Mouse (Mus musculus): Measurements from ENCODE around the gene Ubac2.

Ubac2 gene

DNA sequence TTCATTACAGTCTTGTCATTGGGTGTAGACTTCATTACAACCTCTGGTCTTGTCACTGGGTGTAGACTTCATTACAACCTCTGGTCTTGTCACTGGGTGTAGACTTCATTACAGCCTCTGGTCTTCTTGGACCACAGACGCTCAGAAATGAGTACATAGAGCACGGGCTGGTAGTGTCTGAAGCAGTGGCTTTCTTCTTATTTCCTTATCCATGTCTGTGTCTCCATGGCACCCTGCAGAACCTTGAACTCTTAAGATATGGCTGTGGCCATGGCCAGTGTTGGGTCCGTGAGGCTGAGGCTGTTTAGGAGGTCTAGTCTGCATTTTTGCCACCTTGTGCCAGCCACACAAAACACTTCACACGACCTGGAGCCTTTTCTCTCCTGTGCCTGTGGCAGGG, 129.8 kb downstream of the Ubac2 start:
- DNase-seq (ENCODE audit: low spot score in 2 of 2): no peak

GRCm38 (mm10) chr14:122009502-122009901, 131.1 kb downstream of the Ubac2 start:
- peak in 1 of 2 experiments; percentile 23 for DNase-seq (ENCODE audit: low spot score in 2 of 2)

DNA sequence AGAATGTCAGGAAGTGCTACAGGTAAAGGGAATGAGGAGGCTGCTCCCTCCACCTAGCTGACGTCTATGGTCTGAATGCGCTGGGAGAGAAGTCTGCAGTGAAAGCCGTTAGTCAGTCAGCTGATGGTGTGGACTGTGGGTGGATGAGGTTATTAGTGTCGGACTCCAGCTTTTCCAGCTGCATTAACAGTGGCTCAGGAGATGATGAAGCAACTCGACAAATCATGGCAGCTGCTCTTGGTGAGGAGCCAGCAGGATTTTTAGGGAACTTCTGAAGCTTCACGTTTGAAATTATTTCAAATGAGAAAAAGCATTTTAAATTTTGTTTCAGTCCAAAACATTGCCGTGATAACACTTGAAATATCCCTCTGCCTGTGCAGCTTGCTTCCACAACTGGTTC, 131.9 kb downstream of the Ubac2 start:
- DNase-seq (ENCODE audit: low spot score in 2 of 2): no peak

GRCm38 (mm10) chr14:122011768-122012167, 133.3 kb downstream of the Ubac2 start:
- no peak for DNase-seq (ENCODE audit: low spot score in 2 of 2)

- DNase-seq (ENCODE audit: low spot score in 2 of 2): no peak
Observed at GRCm38 (mm10) chr14:122012193-122012592, 133.8 kb downstream of the Ubac2 start.

- DNase-seq (ENCODE audit: low spot score in 2 of 2): no peak
Observed at GRCm38 (mm10) chr14:122012814-122013213, 134.4 kb downstream of the Ubac2 start.

GRCm38 (mm10) chr14:122013417-122013951, 135.1 kb downstream of the Ubac2 start:
- DNase-seq (ENCODE audit: low spot score in 2 of 2): no peak

GRCm38 (mm10) chr14:122017958-122018357, 139.5 kb downstream of the Ubac2 start:
- DNase-seq (ENCODE audit: low spot score in 2 of 2): no peak

GRCm38 (mm10) chr14:122019389-122019788, 141.0 kb downstream of the Ubac2 start:
- DNase-seq (ENCODE audit: low spot score in 2 of 2): no peak

GRCm38 (mm10) chr14:122020567-122020966, 142.1 kb downstream of the Ubac2 start:
- DNase-seq (ENCODE audit: low spot score in 2 of 2): no peak

GRCm38 (mm10) chr14:122023054-122023453, 144.6 kb downstream of the Ubac2 start:
- DNase-seq (ENCODE audit: low spot score in 2 of 2): no peak

DNA sequence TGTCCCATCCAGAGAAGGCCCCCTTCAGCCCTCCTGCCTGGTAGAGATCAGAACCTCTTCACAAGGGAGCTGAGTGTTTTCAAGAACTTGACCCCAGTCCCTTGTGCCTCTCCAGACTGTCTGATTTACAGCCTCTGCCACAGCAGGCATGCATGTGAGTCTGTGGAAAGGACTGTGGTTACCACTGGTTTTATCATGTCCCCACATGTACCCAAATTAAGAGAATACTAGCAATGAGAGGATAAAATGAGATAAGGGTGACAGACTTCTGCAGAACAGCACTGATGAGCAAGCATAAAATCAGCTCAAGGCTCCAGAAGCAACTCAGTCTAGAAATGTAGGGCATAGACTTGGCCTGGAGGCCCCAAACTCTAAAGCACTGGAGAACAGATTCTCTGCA, 145.5 kb downstream of the Ubac2 start:
- no peak for DNase-seq (ENCODE audit: low spot score in 2 of 2)

DNA sequence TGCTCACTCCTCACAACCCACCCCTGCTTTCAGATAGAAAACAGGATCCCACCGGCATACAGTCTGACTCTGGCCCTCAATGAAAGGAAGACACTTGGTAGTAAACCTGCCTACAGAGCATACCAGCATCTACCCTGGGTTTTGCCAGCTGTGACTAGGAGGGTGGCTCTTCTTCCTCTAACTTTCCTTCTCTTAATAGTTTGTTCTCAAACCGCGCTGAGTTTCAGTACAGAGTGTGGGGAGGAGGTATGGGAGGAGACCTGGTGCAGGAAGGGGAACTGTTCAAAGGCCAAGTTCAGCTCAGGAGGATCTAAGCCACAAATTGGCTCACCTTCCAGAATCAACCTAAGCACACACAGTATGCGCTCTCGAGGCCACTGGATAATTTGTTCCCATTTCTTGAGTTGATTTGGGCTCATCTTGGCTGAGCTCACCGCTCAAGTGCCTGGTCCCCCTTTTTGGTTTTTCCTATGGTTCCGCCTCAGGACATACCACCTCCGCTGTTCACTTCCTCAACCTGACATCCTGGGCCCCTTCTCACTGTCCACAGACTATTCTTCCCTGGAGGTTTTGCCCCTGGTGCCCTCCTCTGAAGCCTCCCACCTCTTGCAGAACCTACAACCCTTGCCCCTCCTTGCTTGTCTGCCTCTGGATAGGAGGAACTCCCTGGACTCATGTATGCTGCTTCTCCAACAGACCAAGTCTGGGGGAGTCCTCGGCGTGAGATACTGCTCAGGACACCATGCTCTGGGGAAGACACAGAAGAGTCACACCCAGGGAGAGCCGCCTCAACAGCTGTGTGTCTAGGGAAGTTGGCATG, 150.7 kb downstream of the Ubac2 start:
- no peak for DNase-seq (ENCODE audit: low spot score in 2 of 2)

DNA sequence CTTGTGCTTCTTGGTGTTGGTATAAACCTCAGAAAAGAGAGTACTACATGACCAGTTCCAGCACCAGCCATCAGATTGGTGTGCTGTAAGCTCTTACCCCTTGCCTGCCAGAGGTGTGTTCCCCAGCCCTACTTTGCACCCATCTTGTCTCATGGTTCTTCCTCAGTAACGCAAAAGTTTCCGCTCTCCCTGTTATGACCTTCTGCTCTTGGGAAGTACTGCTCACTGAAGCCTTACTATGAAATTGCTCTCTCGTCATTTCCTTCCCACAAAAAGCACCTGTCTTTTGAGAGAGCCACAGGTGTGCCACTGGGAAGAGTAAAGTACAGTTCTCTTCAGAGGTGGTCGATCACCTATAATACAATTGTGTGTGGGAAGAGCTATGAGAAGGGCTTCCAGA, 151.4 kb downstream of the Ubac2 start:
- DNase-seq (ENCODE audit: low spot score in 2 of 2): no peak

DNA sequence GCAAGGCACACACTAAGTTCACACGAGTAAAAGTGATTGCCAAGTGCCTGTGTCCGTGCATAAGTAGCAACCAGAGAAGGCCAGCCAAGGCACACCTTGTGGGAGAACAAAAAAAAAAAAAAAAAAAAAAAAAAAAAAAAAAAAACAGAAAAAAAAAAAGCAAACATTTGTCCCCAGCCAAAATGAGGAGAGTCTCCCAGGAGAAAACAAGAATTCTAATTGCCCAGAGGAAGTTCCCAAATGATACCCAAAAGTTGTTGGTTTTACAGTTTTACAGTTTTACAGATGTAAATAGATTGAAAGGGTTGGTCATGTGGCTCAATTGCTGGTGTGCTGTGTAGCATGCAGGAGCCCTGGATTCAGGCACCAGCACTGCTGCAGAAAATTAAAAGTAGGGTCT, 153.6 kb downstream of the Ubac2 start:
- no peak for DNase-seq (ENCODE audit: low spot score in 2 of 2)

- no peak for DNase-seq (ENCODE audit: low spot score in 2 of 2)
Observed at GRCm38 (mm10) chr14:122034451-122034850, 156.0 kb downstream of the Ubac2 start, which contains the start of gene Timm8a2. TSS of gene Timm8a2 (plus strand) at chr14:122034674.

DNA sequence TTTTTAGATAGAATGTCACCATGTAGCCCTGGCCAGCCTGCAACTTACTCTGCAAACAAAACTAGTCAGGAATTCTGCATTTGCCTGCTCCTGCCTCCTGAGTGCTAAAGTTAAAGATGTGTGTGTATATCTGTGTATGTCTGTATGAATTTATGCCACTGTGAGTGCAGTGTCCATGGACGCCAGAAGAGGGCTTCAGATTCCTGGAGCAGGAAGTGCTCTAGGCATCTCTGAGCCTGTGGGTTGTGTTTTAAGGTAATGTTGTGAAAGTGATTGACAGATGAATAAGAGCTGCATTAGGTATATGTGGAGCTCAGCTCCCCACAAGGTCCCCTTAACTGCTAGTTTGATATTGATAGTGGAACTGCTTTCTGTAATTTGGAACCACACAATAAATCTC, 156.8 kb downstream of the Ubac2 start:
- no peak for DNase-seq (ENCODE audit: low spot score in 2 of 2)

GRCm38 (mm10) chr14:122035860-122036259, 157.4 kb downstream of the Ubac2 start:
- DNase-seq (ENCODE audit: low spot score in 2 of 2): no peak

- no peak for DNase-seq (ENCODE audit: low spot score in 2 of 2)
Observed at GRCm38 (mm10) chr14:122038874-122039647, 160.6 kb downstream of the Ubac2 start.

- DNase-seq (ENCODE audit: low spot score in 2 of 2): no peak
Observed at GRCm38 (mm10) chr14:122041413-122041825, 163.0 kb downstream of the Ubac2 start.

DNA sequence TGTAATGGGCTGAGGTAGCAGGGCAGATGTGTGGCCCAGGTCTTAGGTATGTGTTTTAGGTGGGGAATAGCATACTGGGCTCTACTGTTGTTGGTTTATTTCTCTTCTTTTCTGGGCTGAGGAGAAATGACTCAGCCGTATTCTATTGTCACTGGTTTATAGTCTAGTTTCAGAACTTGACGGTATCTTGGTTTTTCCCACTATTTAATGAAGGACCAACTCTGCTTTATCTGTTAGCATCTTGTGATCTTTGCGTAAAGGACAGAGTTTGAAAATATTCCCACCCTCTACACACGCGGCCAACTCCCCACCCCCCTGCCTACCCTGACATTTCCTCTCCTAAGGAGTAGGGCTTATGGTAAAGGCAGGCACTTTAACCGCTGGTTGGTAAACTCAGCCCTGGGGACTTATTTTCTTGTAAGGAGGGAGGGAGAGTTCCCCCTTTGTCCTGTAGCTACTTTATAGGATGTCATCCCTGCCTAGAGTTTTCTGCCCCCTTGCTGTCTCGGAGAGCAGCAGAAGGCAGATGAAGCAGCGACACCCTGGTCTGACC, 163.8 kb downstream of the Ubac2 start:
- DNase-seq (ENCODE audit: low spot score in 2 of 2): no peak

- DNase-seq (ENCODE audit: low spot score in 2 of 2): no peak
Observed at GRCm38 (mm10) chr14:122047784-122048183, 169.4 kb downstream of the Ubac2 start.
